Mouse (Mus musculus): Measurements from ENCODE around the gene Ttf1. TPM values are rescaled to one million over a fixed set of nuclear protein-coding genes. Genes with fewer than 3 reads are reported as not detected.
"Not testable (repeated sequence)": the region's sequence is repeated elsewhere in the genome, so short reads cannot be mapped to it uniquely, and the experiment has no call there.

The Ttf1 gene
- polyA plus RNA-seq, 1 experiment from 2014 or later = 11.3 TPM

GRCm38 (mm10) chr2:29100822-29101534, 40.9 kb downstream of the Ttf1 start:
- Histone ChIP-seq H3K9me3 (no peaks in the 10 kb centered on the region), H3K9ac (no peak overlapping the region), H3K27ac (no peak overlapping the region), H3K36me3 (no peaks in the 10 kb centered on the region), H3K27me3 (no peaks in the 10 kb centered on the region), H3K4me3 (no peak overlapping the region), H3K4me1 (no peaks in the 10 kb centered on the region), H3K4me2 (peak overlapping the region; percentile 21)
- WGBS = 65% methylated on average over 7 of the region's 7 CpGs
- ATAC-seq (ENCODE audit: borderline replicate concordance, extremely low read depth, low FRiP score, low TSS enrichment) = no peak

- not testable (repeated sequence) for H3K27ac ChIP-seq; ATAC-seq (ENCODE audit: borderline replicate concordance, extremely low read depth, low FRiP score, low TSS enrichment)
- 70% methylated on average over 10 of the region's 10 CpGs for WGBS
These were observed 42.6 kb downstream of the Ttf1 start for GRCm38 (mm10) chr2:29102416-29103377.

GRCm38 (mm10) chr2:29120969-29121368, 60.9 kb downstream of the Ttf1 start:
- no peak overlapping the region for H3K9ac ChIP-seq
- no peaks in the 10 kb centered on the region for H3K9me3 ChIP-seq
- ATAC-seq (ENCODE audit: borderline replicate concordance, extremely low read depth, low FRiP score, low TSS enrichment) = no peak
- H3K27ac ChIP-seq = no peak overlapping the region
- H3K4me2 ChIP-seq = no peak overlapping the region
- peaks cover 7% of the 10 kb centered on the region for H3K4me1 ChIP-seq
- H3K27me3 ChIP-seq = no peaks in the 10 kb centered on the region
- no peak overlapping the region for H3K4me3 ChIP-seq
- no peaks in the 10 kb centered on the region for H3K36me3 ChIP-seq

More at GRCm38 (mm10) chr2:29102416-29103377, 42.6 kb downstream of the Ttf1 start:
- not testable (repeated sequence) for H3K4me2 ChIP-seq, H3K36me3 ChIP-seq, H3K9ac ChIP-seq, H3K4me3 ChIP-seq, H3K9me3 ChIP-seq, H3K4me1 ChIP-seq, H3K27me3 ChIP-seq

- ATAC-seq (ENCODE audit: borderline replicate concordance, extremely low read depth, low FRiP score, low TSS enrichment) = no peak
- H3K27ac ChIP-seq = peak overlapping the region; percentile 50; the same call in 1 of the 2 replicates
- WGBS = 60% methylated on average over 3 of the region's 3 CpGs
These were observed 62.4 kb downstream of the Ttf1 start for GRCm38 (mm10) chr2:29122446-29122845.

GRCm38 (mm10) chr2:29123907-29124569, 64.0 kb downstream of the Ttf1 start, which contains the start of gene Setx:
Gene Setx (plus strand): TSS chr2:29124181.
- Histone ChIP-seq H3K9ac (peak within 1 kb of the TSS; percentile 87), H3K36me3 (peaks cover 11% of the 10 kb centered on the region), H3K9me3 (no peaks in the 10 kb centered on the region), H3K27me3 (no peaks in the 10 kb centered on the region), H3K27ac (peak within 1 kb of the TSS; percentile 96), H3K4me1 (peaks cover 17% of the 10 kb centered on the region), H3K4me3 (peak within 1 kb of the TSS; percentile 87), H3K4me2 (peak within 1 kb of the TSS; percentile 68)
- 58% methylated on average over 14 of the region's 14 CpGs for WGBS
- no peak for ATAC-seq (ENCODE audit: borderline replicate concordance, extremely low read depth, low FRiP score, low TSS enrichment)

More at GRCm38 (mm10) chr2:29122446-29122845, 62.4 kb downstream of the Ttf1 start:
- Histone ChIP-seq H3K9ac (no peak overlapping the region), H3K4me3 (no peak overlapping the region), H3K36me3 (0 out of 2 replicates have a peak, but pooled peaks cover 7% of the 10 kb centered on the region), H3K9me3 (no peaks in the 10 kb centered on the region), H3K4me1 (peaks cover 17% of the 10 kb centered on the region), H3K4me2 (no peak overlapping the region), H3K27me3 (no peaks in the 10 kb centered on the region)

- Histone ChIP-seq H3K9me3 (no peaks in the 10 kb centered on the region), H3K4me3 (peak overlapping the region; percentile 87), H3K9ac (peak overlapping the region; percentile 25), H3K4me1 (peaks cover 17% of the 10 kb centered on the region), H3K27me3 (no peaks in the 10 kb centered on the region), H3K27ac (peak overlapping the region; percentile 78), H3K4me2 (peak overlapping the region; percentile 68), H3K36me3 (peaks cover 16% of the 10 kb centered on the region)
- ATAC-seq (ENCODE audit: borderline replicate concordance, extremely low read depth, low FRiP score, low TSS enrichment) = no peak
- under 1% methylated on average over 24 of the region's 24 CpGs for WGBS
These were observed 64.5 kb downstream of the Ttf1 start for GRCm38 (mm10) chr2:29124571-29124935.

GRCm38 (mm10) chr2:29124936-29125701, 65.1 kb downstream of the Ttf1 start:
- WGBS = under 1% methylated on average over 75 of the region's 81 CpGs
- peak overlapping the region; percentile 87 for H3K4me3 ChIP-seq
- peak; percentile 99 for ATAC-seq (ENCODE audit: borderline replicate concordance, extremely low read depth, low FRiP score, low TSS enrichment)
- H3K9ac ChIP-seq = peak overlapping the region; percentile 87
- no peaks in the 10 kb centered on the region for H3K9me3 ChIP-seq
- peaks cover 22% of the 10 kb centered on the region for H3K36me3 ChIP-seq
- no peaks in the 10 kb centered on the region for H3K27me3 ChIP-seq
- peaks cover 17% of the 10 kb centered on the region for H3K4me1 ChIP-seq
- peak overlapping the region; percentile 68 for H3K4me2 ChIP-seq
- H3K27ac ChIP-seq = peak overlapping the region; percentile 96

- Histone ChIP-seq H3K27me3 (no peaks in the 10 kb centered on the region), H3K9me3 (no peaks in the 10 kb centered on the region), H3K4me3 (no peak overlapping the region), H3K9ac (no peak overlapping the region), H3K27ac (no peak overlapping the region), H3K4me1 (peaks cover 10% of the 10 kb centered on the region), H3K4me2 (no peak overlapping the region), H3K36me3 (peaks cover 57% of the 10 kb centered on the region)
- WGBS = 92% methylated on average over 7 of the region's 7 CpGs
- no peak for ATAC-seq (ENCODE audit: borderline replicate concordance, extremely low read depth, low FRiP score, low TSS enrichment)
These were observed 70.2 kb downstream of the Ttf1 start for GRCm38 (mm10) chr2:29130118-29130899.

GRCm38 (mm10) chr2:29135161-29135560, 75.1 kb downstream of the Ttf1 start:
- ATAC-seq (ENCODE audit: borderline replicate concordance, extremely low read depth, low FRiP score, low TSS enrichment) = no peak
- Histone ChIP-seq H3K27ac (no peak overlapping the region), H3K9me3 (no peaks in the 10 kb centered on the region), H3K4me2 (no peak overlapping the region), H3K4me3 (no peak overlapping the region), H3K27me3 (no peaks in the 10 kb centered on the region), H3K9ac (no peak overlapping the region), H3K36me3 (peaks cover 65% of the 10 kb centered on the region), H3K4me1 (no peaks in the 10 kb centered on the region)

Data from lung, embryonic 15.5 days (tissue).